Mouse (Mus musculus) A20 (cell line): ENCODE data around the gene Ifit1.

ENCODE experiments used
- DNase-seq: peaks from one replicate; pipeline ENCODE4 v3.0.0-alpha.2; 2011; ENCODE audit warnings: low read depth, low spot score

Gene Ifit1

DNA sequence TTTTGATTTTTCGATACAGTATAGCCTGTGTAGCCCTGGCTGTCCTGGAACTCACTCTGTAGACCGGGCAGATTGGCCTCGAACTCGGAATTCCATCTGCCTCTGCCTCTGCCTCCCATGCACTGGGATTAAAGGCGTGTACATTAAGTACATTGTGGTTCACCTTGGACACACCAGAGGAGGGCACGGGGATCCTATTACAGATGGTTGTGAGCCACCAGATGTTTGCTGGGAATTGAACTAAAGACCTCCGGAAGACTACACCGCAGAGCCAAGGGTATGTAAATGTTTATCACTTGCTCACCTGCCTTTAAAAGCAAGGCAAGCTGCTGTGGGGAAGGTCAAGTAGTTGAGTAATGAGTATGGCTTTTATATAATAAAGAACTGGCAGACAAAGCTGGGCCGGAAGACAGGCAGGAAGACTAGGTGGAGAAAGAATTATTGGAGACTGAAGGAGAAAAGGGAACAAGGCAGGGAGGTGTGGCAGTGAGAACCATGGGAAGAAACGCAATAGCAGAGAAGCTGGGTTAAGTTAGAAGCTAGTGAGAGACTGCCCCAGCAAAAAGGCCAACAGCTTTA is 14.6 kb downstream of the Ifit1 start:
- DNase-seq: no peak

DNA sequence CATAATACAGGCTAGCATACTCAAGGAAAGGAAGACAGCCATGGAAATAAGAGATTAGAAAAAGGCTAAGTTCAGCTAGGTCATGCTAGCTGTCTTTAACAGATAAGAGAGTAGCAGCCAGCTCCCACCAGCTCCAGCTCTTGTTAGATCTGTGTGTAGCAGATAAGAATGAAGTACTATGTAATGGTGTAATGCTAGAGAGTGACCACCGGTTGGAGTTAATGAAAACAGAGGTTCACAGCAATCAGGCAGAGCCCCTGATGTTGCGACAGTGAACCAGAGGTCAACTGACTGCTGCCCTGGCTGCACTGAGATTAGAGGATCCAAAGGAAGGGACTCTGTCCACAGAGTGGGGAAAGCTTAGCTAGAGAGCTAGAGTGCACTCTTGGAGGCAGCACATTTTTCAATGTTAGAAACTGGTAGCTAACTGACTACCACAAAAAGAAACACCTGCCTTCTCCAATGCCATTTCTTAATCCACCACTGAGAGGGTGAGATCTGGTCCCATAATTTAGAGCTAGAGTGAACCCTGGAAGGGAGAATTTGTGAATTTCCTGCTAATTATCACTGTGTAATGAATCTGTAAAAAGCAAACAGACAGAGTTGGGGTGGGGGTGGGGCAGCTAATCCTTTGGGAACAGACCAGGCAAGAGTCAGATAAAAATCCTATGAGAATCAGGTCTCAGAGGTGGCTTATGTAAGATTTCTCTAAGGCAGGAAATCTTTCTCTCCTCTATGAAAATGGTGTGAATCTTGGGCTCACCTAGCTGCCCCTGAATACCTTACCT is 16.0 kb downstream of the Ifit1 start:
- DNase-seq: no peak

DNA sequence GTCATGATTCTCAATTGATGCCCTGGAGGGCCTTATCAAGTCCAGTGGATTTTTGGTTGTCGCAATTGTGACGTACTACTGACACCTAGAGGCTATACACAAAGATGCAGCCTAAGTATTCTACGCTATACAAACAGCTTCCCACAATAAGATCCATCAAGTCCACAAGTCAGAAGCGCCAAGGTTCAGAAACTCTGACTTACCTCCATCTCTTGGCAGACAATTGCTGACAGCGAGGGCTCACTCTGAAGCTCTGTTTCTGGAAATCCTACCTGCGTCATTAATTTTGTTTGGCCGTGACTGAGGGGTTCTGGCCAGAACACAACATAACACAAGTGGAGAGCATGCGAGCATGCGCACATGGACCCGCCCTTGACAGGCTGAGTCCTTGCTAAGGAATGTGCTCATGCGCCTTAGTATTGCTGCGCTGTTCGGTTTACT is 21.4 kb downstream of the Ifit1 start:
- peak; percentile 78 for DNase-seq

DNA sequence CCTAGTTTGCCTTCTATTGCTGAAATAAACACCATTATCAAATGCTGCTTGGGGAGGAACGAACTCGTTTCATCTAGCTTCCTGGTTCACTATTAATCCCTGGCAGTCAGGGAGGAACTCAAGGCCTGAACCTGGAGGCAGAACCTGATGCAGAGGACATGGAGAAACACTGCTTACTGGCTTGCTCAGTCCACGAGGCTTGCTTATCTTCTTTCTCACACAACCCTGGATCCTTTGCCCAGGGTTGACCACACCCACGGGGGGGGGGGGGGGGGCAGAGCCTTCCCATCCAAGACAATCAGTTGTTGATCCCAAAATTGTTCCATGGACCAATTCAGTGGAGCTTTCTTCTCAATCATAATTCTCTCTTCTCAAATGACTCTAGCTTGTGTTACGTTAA is 22.1 kb downstream of the Ifit1 start:
- DNase-seq: no peak

DNA sequence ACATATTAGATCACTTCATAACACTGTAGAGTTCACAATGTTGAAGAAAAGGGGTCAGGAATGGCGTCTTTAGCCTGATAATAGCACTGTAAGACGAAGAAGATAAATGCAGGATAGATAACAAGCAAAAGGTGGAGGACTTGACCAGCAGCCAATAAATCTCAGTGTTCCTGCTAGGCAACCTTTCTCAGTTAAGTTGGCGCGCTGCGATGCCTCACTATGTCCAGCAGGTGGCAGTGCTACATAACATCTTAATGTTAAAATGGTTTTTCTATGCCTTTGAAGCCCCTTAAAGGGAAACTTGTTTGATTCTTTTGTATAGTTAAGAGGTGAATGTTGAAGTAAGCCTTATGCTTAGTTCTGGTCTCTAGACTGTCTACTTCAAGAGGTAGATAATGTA is 25.5 kb downstream of the Ifit1 start:
- DNase-seq: peak; percentile 70

DNA sequence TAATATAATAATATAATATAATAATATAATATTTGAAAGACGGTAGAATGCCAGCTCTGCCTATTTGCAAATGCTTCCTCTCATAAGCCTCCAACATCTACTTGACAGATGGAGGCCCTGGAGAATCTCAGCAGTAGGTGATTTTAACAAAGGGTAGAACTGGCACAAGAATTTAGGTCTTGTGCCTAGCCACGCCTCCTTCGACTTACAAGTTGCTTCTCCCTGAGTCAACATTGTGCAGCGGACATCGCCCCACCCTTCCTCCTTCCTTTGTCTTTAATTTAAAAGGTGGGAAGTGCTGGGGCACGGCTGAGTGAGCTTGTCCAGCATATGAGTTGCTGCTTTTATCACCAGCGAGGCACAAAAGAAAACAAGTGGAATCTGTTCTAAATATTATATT is 32.8 kb downstream of the Ifit1 start:
- DNase-seq: no peak

DNA sequence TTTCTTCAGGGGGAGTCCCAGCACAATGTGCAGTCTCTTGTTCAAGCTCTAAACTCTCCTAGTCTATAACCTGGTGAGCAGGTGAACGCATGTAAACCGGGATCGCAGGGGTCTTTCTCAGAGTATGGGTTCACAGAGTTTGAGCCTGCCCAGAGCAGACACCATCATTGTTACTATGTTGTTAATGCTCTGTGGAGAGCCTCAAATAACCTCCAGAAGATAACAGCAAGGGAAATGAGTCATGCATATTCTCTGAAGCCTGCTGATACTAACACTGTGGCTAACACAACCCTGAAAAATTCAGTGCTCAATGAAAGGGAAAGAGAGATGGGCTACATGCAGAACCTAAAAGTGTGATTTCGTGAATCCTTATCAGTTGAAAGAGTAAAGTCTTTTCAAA is 37.8 kb downstream of the Ifit1 start:
- no peak for DNase-seq

DNA sequence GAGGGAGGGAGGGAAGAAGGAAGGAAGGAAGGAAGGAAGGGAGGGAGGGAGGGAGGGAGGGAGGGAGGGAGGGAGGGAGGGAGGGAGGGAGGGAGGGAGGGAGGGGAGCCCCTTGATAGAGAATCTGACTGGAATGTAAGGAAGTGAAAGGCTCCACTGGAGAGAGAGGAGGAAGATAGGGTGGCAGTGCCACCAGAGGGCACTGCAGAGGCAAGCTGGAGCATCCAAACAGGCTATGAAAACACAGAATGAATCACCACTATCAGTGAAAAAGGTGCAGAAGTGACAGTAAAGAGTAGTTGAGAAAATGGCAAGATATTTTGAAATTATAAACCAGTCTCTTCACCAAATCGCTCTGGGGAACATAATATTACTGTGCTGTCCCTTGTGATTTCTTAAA is 44.2 kb downstream of the Ifit1 start:
- DNase-seq: peak; percentile 52

DNA sequence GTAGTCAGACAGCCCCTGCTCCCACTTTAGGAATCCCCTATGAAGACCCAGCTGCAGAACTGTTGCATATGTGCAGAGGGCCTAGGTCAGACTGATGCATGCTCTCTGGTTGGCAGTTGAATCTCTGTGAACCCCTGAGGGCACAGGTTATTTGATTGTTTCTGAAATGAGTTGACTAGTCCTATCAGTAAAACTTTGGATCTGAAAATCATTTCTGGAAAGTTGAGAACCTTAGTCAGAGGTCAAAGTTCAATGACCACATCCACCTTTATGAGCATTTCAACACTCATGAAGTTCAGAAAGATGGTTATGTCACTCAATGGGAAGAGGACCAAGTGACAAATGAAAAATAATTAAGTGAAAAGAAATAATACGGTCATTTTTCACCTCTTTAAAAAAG is 44.9 kb downstream of the Ifit1 start:
- DNase-seq: no peak

DNA sequence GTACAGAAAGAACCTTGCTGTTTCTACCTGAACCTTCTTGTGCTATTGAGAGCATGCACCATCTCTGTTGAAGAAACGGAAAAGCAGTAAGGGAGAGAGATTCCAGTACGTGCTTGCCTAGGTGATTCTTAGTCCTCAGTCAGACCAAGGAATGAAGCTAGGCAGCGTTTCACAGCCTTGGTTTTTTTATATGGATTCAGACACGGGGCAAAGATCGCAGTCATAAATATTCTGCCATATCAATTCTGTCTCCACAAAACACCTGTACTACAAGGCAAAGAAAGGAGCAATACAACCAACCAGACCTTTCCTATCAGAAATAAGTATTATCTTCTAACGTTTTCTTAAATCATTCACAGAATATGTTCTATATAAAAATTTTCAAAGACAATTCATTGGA is 50.7 kb downstream of the Ifit1 start:
- DNase-seq: no peak

DNA sequence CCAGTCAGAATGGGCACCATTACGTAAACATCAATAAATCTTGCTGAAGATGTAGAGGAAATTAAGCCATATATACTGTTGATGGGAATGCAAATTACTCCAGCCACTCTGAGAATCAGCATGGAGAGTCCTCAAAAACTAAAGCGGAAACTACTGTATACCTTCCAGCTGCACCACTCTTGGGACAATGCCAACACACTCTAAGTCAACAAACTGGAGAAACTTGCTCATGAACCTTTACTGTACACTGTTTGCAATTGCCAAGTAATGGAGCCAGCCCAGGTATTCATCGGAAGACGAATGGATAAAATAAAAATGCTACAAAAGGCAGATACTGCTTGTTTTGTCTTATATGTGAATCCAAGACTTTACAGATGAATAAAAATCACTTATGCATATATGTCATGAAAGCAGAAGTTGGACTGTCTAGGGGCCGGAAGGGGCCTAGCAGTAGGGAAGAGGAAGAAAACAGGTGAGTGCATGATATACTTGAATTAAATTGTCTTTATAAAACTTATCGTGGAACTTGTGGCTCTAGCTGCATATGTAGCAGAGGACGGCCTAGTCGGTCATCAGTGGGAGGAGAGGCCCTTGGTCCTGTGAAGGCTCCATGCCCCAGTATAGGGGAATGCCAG is 55.8 kb downstream of the Ifit1 start:
- no peak for DNase-seq

DNA sequence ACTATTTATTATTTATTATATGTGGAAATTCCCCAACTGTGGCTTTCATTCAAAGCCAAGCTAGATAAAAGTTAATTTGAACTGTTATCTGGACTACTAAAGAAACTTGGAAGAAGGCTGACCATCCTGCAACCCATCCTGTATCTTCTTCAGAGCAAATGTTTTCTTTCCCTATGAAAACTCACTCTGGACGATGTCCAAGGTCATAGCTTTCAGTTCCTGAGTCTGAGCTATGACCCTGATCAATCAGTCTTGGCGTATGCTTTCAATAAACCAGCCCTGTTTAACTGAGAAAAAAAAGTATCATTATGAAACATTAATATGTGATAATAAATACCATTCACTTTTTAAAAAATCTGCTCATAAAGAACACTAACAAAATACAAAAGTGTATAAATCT is 56.8 kb downstream of the Ifit1 start:
- no peak for DNase-seq

DNA sequence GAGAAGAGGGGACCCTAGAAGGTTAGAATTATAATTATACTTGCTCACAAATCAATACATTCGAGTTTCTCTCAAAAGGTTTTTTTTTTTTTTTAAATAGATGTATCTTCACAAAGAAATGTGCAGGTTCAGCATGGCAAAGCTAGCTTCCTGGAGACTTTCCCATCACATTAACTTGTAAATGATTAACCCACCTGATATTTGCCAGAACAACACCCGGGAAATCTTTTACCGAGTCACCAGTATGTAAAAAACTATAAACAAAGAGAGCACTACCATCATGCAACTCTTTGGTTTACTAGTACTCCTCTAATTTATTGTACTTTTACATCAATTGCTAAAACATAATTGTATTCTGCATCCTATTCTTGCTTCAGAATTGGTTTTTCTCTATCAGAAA is 57.8 kb downstream of the Ifit1 start:
- DNase-seq: no peak

DNA sequence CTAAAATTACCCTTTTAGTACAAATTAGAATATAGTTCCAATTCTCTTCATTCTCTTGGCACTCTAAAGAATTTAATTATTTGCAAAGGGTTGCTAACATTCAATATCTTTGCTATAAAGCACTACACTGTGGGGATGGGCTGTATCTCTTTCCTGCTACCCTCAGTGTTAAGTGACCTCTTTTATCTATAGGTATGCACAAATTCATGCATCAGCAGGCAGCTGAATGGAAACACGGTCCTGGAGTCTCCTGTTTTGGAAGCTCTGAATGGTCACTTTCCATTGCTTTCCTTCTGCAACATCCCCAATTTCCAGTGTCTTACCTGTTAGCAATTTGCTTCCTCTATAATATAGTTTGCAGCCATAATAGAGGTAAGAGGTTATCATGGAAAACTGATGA is 58.2 kb downstream of the Ifit1 start:
- DNase-seq: no peak

DNA sequence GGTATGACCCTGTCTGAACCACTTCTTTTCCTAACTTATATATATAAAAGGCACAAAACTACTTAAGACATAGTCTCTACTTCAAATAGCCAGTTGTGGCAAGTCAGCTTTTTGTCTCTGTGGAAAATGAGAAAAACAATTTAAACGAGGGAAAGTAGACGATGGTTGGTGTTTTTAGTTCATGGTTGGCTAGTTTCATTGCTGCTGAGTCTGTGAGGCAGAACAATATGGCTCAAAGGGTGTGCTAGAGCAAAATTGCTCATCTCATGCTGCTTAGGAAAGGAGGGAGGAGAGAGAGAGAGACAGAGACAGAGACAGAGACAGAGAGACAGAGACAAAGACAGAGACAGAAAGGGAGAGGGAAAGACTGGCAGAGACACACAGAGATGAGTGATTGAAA is 58.6 kb downstream of the Ifit1 start:
- DNase-seq: peak; percentile 6
